Mouse (Mus musculus) hindbrain, embryonic 11.5 days (tissue): ENCODE results near the gene Fbln2. TPM values are rescaled to one million over a fixed set of nuclear protein-coding genes. Genes with fewer than 3 reads are reported as not detected.

Experiments used
- ATAC-seq: fragments of 200-750 bp; cut with Nextera tagmentation; 2 replicates; pipeline ENCODE4 v1.8.0; 2017; ENCODE audit warnings: mild to moderate bottlenecking, moderate TSS enrichment, moderate library complexity; ENCODE audit not compliant: low FRiP score
- DNase-seq: peaks from one replicate; pipeline ENCODE4 v3.0.0-alpha.2; 2015; ENCODE audit warnings: low spot score
- H3K27ac ChIP-seq: fragments of 300-500 bp; sonication (generic); 2 replicates; pipeline ENCODE4 v1.5.1; 2014; ENCODE audit warnings: mild to moderate bottlenecking, low read depth, low read length
- H3K27me3 ChIP-seq: fragments of 300-500 bp; sonication (generic); 2 replicates; pipeline ENCODE4 v1.6.1; 2014; ENCODE audit warnings: mild to moderate bottlenecking, low read length, moderate library complexity, mixed read lengths; ENCODE audit not compliant: control insufficient read depth, insufficient read depth
- H3K36me3 ChIP-seq: fragments of 300-500 bp; sonication (generic); 2 replicates; pipeline ENCODE4 v1.6.1; 2014; ENCODE audit warnings: mild to moderate bottlenecking, low read length, moderate library complexity, mixed read lengths; ENCODE audit not compliant: control insufficient read depth, insufficient read depth
- H3K4me1 ChIP-seq: fragments of 300-500 bp; sonication (generic); replicated peaks from 2 replicates; pipeline ENCODE4 v1.6.1; 2014; ENCODE audit warnings: low read length, mixed read lengths; ENCODE audit not compliant: control insufficient read depth, insufficient read depth
- H3K4me2 ChIP-seq: fragments of 300-500 bp; sonication (generic); replicated peaks from 2 replicates; pipeline ENCODE4 v1.6.1; 2014; ENCODE audit warnings: mild to moderate bottlenecking, low read depth, low read length
- H3K4me3 ChIP-seq: fragments of 300-500 bp; sonication (generic); 2 replicates; pipeline ENCODE4 v1.5.1; 2014; ENCODE audit warnings: low read depth, low read length
- H3K9ac ChIP-seq: fragments of 300-500 bp; sonication (generic); 2 replicates; pipeline ENCODE4 v1.6.1; 2014; ENCODE audit warnings: low read depth, low read length
- H3K9me3 ChIP-seq: fragments of 300-500 bp; sonication (generic); 2 replicates; pipeline ENCODE4 v1.6.1; 2016; ENCODE audit warnings: low read length; ENCODE audit not compliant: control insufficient read depth
- WGBS: fragments of 180-500 bp; shearing (Covaris S2); extraction: QIAGEN DNeasy Blood & Tissue Kit; methylation state at CpG from one replicate; pipeline ENCODE4 v1.1.7; 2014; 5-methylcytosine and 5-hydroxymethylcytosine counted together
- polyA plus RNA-seq: library from polyadenylated mRNA; unstranded; fragments of >200 nt; fragmentation: Nextera tagmentation; extraction: Ambion mirVana; gene quantifications from 2 replicates; pipeline ENCODE4 v1.2.1, GENCODE M21; 2014

Fbln2 gene
- polyA plus RNA-seq, 1 experiment from 2014 or later: 36.5 TPM

GRCm38 (mm10) chr6:91202571-91202970 lies 9.7 kb upstream of the Fbln2 start:
- Histone ChIP-seq H3K4me1 (peaks cover 4% of the 10 kb centered on the region; the same call in 1 of the 2 replicates), H3K4me2 (no peak overlapping the region), H3K9ac (no peak overlapping the region), H3K36me3 (no peaks in the 10 kb centered on the region), H3K9me3 (no peaks in the 10 kb centered on the region), H3K4me3 (no peak overlapping the region), H3K27me3 (no peaks in the 10 kb centered on the region), H3K27ac (no peak overlapping the region)
- WGBS: 87% methylated on average over 4 of the region's 4 CpGs
- ATAC-seq (no peak), DNase-seq (no peak)

GRCm38 (mm10) chr6:91205346-91205745 lies 6.9 kb upstream of the Fbln2 start:
- no peaks in the 10 kb centered on the region for H3K9me3 ChIP-seq
- no peak overlapping the region for H3K27ac ChIP-seq
- peaks cover 4% of the 10 kb centered on the region; the same call in 1 of the 2 replicates for H3K4me1 ChIP-seq
- H3K27me3 ChIP-seq: no peaks in the 10 kb centered on the region
- H3K4me2 ChIP-seq: no peak overlapping the region
- no peak overlapping the region for H3K9ac ChIP-seq
- H3K4me3 ChIP-seq: no peak overlapping the region
- H3K36me3 ChIP-seq: no peaks in the 10 kb centered on the region
- 60% methylated on average over 3 of the region's 3 CpGs for WGBS
- ATAC-seq (no peak), DNase-seq (no peak)

- DNase-seq (no peak), ATAC-seq (no peak)
- H3K4me3 ChIP-seq: no peak overlapping the region
- no peaks in the 10 kb centered on the region for H3K9me3 ChIP-seq
- no peaks in the 10 kb centered on the region for H3K36me3 ChIP-seq
- H3K9ac ChIP-seq: no peak overlapping the region
- H3K27ac ChIP-seq: no peak overlapping the region
- H3K27me3 ChIP-seq: no peaks in the 10 kb centered on the region
- H3K4me2 ChIP-seq: no peak overlapping the region
- H3K4me1 ChIP-seq: peaks cover 4% of the 10 kb centered on the region; the same call in 1 of the 2 replicates
- 79% methylated on average over 5 of the region's 5 CpGs for WGBS
Observed at GRCm38 (mm10) chr6:91205791-91206190, 6.5 kb upstream of the Fbln2 start.

- Histone ChIP-seq H3K36me3 (no peaks in the 10 kb centered on the region), H3K27me3 (no peaks in the 10 kb centered on the region), H3K4me2 (no peak overlapping the region), H3K27ac (no peak overlapping the region), H3K9ac (no peak overlapping the region), H3K4me1 (no peaks in the 10 kb centered on the region), H3K9me3 (no peaks in the 10 kb centered on the region), H3K4me3 (no peak overlapping the region)
- ATAC-seq (no peak), DNase-seq (no peak)
- 54% methylated on average over 3 of the region's 3 CpGs for WGBS
Observed at GRCm38 (mm10) chr6:91207491-91207890, 4.8 kb upstream of the Fbln2 start.

- no peaks in the 10 kb centered on the region for H3K36me3 ChIP-seq
- 0% methylated on average over 2 of the region's 2 CpGs for WGBS
- no peak overlapping the region for H3K4me2 ChIP-seq
- ATAC-seq (0 out of 2 replicates have a peak, but pooled peaks have one; percentile 27), DNase-seq (no peak)
- no peaks in the 10 kb centered on the region for H3K9me3 ChIP-seq
- no peak overlapping the region for H3K27ac ChIP-seq
- H3K27me3 ChIP-seq: peaks cover 4% of the 10 kb centered on the region
- no peak overlapping the region for H3K4me3 ChIP-seq
- H3K9ac ChIP-seq: no peak overlapping the region
- 0 out of 2 replicates have a peak, but pooled peaks cover 5% of the 10 kb centered on the region for H3K4me1 ChIP-seq
Observed at GRCm38 (mm10) chr6:91209780-91210179, 2.5 kb upstream of the Fbln2 start.

GRCm38 (mm10) chr6:91210852-91211251 lies 1.4 kb upstream of the Fbln2 start:
- Histone ChIP-seq H3K36me3 (no peaks in the 10 kb centered on the region), H3K9me3 (no peaks in the 10 kb centered on the region), H3K4me3 (no peak overlapping the region), H3K4me2 (no peak overlapping the region), H3K27ac (no peak overlapping the region), H3K27me3 (peaks cover 4% of the 10 kb centered on the region), H3K4me1 (0 out of 2 replicates have a peak, but pooled peaks cover 5% of the 10 kb centered on the region), H3K9ac (no peak overlapping the region)
- ATAC-seq (no peak), DNase-seq (no peak)
- 73% methylated on average over 3 of the region's 3 CpGs for WGBS

GRCm38 (mm10) chr6:91212571-91212970 lies 316 bp downstream of the Fbln2 start:
- ATAC-seq: peak; percentile 72
- Histone ChIP-seq H3K4me2 (peak overlapping the region; percentile 51), H3K27ac (no peak overlapping the region), H3K4me3 (peak overlapping the region; percentile 27), H3K27me3 (peaks cover 4% of the 10 kb centered on the region), H3K36me3 (no peaks in the 10 kb centered on the region), H3K9me3 (no peaks in the 10 kb centered on the region), H3K4me1 (0 out of 2 replicates have a peak, but pooled peaks cover 5% of the 10 kb centered on the region), H3K9ac (peak overlapping the region; percentile 54)
- peak; percentile 82 for DNase-seq
- WGBS: 1% methylated on average over 29 of the region's 29 CpGs

- H3K27me3 ChIP-seq: peaks cover 4% of the 10 kb centered on the region
- H3K4me1 ChIP-seq: 0 out of 2 replicates have a peak, but pooled peaks cover 5% of the 10 kb centered on the region
- no peak overlapping the region for H3K27ac ChIP-seq
- no peak overlapping the region; the same call in 1 of the 2 replicates for H3K9ac ChIP-seq
- no peak overlapping the region; the same call in 1 of the 2 replicates for H3K4me3 ChIP-seq
- DNase-seq (no peak), ATAC-seq (no peak)
- WGBS: 62% methylated on average over 21 of the region's 21 CpGs
- H3K9me3 ChIP-seq: no peaks in the 10 kb centered on the region
- H3K4me2 ChIP-seq: peak overlapping the region; percentile 51
- no peaks in the 10 kb centered on the region for H3K36me3 ChIP-seq
Observed at GRCm38 (mm10) chr6:91213287-91214218, 1.3 kb downstream of the Fbln2 start.
